Mouse (Mus musculus) liver, adult (tissue): Measurements from ENCODE around the gene Nup155.

ENCODE experiments used
- GATA4 ChIP-seq: IDR thresholded peaks from 2 replicates; pipeline ENCODE4 v1.6.1; 2014; ENCODE audit warnings: mild to moderate bottlenecking, low read length; ENCODE audit not compliant: insufficient replicate concordance

Nup155 gene

DNA sequence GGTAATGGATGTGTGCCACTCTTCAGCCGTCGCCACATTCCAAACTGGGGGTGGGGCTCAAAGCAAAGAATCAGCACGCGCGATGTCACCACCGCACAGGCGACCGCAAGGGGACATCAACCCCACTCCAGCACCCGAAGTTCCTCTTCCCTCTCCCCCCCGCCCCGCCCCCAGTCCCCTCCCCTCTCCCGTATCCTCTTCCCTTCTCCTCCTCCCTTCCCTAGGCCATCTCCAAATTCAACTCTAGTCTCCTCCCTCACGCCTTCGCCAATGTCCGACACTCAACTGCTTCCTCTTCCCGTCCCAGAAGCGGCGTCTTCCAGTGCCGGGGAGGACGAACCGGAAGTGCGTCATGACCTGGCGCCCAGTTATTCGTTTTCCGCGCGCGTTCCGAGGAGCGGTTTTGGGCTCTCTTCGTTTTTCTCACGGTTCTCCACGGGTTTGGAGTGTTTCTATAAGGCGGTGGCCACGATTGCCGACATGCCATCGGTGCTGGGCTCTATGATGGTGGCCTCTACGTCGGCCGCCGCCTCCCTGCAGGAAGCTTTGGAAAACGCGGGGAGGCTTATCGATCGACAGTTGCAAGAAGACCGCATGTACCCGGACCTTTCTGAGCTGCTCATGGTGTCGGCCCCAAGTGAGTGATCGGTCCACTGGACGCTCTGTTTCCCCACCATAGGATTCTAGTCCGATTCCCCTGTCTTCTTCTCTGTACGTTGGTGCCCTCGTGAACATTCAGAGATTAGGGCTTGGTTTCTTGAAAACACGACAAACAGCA, at the start of gene Nup155:
Nup155 (plus strand) TSS at position 308 of the 778 bp plus-strand sequence.
- no peak; the same call in 1 of the 2 replicates for TF ChIP-seq GATA4

DNA sequence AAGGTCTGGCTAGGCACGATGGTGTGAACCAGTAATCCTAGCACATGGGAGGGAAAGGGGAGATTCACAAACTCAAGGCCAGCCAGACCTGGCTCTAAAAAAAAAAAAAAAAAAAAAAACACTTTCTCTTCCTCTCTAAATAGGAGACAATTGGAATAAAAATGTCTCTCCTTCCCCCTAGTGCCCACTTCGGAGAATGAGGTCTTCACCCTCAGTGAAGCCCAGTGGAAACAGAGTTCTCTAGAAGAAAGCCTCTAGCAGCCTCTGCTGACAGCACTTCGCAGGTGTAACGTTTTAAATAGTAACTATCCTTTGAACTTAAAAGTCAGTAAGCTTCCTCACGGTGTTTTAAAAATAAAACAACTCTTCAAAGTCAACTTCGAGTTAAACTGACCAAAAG, 43.9 kb upstream of the Nup155 start:
- no peak for TF ChIP-seq GATA4

DNA sequence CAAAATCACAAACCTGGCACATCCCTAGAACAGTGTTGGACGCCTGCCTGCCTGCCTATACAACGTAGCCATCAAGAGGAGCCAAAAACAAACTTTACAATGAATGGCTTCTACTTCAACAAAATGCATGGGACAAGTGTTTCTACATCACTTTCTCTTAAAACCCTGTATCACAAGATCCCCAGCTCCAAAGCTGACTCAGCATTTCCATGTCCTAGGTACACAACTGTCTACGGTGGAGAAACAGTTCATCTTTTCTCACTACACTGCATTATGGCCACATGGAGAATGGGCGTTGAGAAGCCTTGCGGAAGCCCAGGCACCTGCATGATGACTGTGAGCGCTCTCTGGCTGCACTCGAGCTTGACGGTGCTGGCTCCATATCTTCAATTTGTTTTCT, 26.9 kb upstream of the Nup155 start:
- TF ChIP-seq GATA4 = no peak

DNA sequence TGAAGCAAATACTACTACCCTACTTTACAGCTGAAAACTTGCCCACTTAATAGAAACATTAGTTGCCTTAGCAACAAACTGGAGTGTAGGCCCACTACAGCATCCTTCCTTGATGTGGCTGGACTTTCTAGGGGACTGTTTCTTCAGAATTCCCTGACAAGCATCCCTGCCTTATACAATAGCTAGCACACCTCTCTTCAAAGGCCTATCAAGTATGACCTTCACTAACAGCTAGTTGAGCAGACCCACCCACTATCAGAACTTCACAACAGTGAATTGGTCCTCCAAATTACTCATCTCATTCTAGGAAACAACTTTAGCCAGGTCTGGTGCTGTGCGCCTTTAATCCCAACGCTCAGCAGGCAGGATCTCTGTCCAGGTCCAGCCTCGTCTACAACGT, 21.8 kb upstream of the Nup155 start:
- no peak for TF ChIP-seq GATA4

DNA sequence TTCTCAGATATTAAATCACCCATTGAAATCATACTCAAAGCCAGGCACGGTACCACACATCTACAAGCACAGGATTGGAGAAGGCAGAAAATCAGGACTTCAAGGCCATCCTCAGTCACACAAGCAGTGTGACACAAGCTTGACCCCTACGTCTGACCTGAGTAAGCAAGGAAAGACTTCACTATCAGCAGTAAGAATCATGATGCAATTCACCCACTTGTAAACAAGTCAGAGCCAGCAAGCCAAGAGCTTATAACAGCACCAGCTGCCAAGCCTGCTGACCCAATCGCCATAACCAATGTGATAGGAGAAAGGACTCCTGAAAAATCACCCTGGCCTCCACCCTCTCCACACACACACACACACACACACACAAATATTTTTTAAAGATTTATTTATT, 20.4 kb upstream of the Nup155 start:
- peak; percentile 55; the same call in 1 of the 2 replicates for TF ChIP-seq GATA4

DNA sequence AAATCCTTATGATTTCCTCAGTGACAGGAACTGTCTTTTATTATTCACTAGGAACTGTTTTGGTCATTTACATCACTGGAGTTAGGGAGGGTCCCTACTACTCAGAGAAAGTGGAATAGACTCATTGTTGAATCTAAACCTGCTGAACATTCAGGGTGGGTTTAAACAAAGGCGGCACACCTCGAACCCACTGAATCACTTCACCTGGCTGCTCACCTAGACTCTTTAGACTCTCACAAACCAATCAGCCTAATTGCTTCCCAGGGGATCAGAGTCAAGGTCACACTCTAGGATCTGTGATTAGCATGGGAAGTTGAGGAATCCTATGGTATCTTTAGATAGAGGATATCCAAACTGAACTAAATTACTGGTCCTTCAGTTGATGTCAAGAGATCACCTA, 18.4 kb upstream of the Nup155 start:
- no peak for TF ChIP-seq GATA4

DNA sequence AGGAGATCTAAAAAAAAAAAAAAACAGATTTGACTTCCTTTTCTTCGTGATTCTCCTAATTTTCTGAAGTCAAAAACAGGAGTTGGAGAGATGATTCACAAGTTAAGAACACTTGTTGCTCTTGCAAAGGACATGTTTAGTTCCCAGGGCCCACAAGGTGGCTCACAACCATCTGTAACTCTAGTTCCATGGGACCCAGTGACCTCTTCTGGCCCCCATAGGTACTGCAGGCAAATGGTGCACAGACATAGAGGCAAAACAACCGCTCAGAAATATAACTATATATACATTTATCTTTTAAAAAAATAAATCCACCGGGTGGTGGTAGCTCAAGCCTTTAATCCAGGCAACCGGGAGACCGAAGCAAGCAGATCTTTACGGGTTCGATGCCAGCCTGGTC, 11.2 kb upstream of the Nup155 start:
- TF ChIP-seq GATA4 = no peak

DNA sequence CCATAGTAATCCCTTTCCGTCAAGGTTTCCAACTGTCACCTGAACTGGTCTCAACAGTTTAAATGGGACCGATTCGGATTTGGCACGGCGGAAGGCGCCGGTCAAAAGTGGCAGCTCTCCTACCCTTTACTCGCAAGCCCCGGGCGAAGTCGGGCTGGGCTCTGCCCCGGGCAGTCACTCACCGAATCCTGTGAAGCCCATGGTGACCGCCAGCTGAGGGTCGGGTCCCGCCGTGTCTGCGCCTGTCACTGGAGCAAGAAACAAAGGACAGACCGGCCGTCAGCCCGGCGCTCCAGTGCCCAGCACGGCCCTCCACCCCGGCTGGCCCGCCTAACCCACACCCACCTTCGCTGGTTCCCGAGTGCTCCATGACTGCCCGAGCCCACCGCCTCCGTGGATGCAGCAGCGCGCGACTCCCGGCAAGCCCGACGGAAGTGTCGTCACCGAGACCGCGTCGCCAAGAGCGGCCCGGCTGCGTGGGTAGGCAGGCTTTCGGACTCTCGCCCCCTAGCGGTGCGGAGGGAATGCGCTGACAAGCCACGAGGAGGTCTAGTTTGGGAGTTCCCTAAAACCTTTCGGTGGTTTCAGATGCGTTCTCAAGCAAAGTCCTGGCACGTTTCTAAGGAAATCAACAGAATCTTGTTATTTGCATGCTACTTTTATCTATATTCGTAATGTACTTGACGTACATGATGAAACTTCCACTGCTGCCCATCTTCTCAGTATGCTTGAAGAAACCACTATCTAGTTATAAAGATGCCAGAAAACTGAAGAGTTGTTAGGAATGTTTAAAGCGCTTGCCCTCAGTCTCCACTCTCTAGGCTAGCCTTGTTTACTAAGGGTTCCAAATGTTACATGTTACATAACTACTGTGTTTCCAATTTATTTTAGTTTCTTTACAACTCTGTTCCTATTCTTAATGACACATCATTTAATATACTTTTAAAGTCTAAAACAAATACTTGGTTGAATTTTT, 10.0 kb upstream of the Nup155 start, which contains the start of gene Wdr70:
Wdr70 (minus strand) TSS at position 436 of the 976 bp plus-strand sequence.
- TF ChIP-seq GATA4 = peak; percentile 39; the same call in 1 of the 2 replicates

DNA sequence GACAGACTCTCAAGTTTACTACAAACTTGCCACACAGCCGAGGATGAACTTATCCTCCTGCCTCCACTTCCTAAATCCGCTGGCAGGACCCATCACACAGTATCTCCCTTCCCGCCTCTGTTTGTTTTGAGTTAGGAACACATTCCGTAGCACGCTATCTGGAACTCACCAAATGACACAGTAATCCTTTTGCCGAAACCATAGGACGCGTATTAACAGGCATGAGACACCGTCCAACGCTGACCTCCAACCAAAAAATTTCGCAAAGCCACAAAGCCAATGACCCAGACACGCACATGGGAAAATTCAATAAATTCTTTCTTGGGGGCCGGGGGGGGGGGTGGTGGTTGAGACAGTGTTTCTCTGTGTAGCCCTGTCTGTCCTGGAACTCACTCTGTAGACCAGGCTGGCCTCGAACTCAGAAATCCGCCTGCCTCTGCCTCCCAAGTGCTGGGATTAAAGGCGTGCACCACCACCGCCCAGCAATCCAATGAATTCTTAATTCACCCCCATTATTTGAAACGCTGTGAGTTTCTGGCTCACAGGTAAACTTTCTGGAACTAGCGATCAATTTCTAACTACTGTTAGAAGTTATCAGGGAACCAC, 610 bp upstream of the Nup155 start:
- TF ChIP-seq GATA4 = no peak

DNA sequence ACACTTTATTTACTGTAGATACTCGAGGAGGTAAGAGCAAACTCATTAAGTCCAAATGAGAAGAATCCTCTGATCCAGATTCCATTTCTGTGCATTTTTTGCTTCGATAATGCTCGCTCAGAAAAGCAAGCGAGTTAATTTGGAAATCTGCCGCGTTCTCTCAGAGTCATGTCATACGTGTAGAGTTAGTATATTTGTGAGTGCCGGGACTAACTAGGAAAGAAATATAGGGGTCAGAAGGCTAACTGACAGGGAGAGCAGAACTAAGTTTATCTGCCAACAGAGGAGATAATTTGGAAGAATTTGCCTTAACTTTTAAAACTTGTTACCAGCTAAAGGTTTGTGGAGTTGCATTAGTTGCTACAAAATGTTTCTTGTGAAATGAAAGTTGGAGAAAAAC, 709 bp downstream of the Nup155 start:
- TF ChIP-seq GATA4 = no peak

DNA sequence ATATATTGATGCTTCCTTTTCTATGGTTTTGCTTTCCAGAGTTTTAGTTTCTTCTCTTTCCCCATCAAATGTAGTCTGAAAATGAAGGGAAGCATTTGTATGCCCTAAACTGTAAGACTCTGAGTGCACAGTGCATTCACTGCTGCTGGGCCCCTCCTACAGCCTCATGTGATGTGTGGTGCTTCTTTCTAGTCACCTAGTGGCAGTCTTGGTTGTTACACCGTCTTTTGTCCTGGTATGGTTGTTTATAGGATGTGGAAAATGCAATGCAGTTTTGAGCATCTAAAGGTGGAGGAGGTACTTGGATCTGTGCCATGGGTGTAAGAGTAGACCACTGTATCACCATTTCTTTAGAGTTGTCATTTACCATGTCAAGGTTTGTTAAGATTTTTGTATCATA, 20.2 kb downstream of the Nup155 start:
- no peak for TF ChIP-seq GATA4

DNA sequence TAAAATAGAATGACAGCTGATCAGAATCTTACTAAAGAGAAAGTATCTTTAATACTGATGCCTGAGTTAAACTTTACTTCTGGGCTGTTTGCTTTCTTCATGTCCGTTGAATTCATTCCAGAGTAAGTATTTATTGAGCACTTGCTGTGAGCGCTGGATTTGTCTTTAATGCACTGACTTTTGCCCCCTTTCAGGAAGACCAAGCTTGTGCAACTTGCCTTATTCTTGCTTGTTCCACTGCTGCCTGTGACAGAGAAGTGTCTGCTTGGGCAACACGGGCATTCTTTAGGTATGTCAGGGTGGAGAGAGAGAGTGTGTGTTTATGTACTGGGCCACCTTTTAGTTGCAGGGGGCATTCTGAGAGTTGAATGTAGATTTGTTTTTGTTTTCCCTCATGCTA, 22.2 kb downstream of the Nup155 start:
- TF ChIP-seq GATA4 = no peak

DNA sequence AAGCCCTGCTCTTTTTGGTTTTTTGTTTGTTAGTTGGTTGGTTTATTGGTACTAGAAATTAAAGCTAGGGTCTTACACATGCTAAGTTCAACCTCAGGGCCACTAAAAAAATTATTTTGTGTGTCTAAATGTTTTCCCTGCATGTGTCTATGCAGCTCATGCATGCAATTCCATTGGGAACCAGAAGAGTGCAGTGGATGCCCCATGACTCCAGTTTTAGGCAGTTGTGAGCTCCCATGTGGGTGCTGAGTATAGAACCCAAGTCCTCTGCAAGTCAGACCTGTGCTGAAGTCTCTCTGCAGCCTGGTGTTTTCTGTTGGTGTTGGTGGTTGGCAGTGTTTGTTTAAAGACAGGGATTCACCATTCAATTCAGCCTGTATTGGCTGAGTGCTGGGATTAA, 22.7 kb downstream of the Nup155 start:
- TF ChIP-seq GATA4 = no peak

DNA sequence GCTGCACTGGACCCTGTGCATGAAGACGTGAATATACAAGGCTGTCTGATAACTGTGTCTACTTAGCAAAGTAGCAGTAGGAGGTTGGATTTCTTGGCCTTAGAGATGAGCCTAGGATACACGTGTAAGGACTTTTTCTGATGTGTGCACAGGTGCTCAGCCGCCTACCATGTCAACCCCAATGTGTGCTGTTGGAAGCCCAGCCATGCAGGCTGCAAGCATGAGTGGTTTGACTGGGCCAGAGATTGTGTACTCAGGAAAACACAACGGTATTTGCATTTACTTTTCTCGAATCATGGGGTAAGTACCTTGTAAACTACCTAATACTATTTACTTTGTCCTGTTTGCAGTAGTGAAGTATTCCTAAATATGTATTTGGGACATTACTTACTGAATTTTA, 26.5 kb downstream of the Nup155 start:
- no peak for TF ChIP-seq GATA4

DNA sequence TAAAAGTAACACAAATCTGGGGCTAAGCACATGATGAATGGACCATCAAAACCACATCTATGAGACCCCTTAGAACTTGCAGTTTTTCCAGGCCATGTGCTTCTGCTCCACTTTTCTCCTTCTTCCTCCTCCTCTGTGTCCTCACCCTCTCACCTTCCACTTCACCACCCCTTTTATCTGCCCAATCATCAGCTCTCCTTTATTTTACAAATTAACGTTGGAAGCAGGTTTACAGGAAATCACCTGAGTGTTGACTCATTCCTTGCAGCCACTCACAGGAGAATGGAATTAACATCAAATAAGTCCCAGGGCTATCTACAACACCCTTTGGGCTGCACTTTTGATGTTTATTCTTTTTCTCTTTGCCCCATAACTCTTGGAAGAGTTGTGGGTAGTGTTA, 52.8 kb downstream of the Nup155 start:
- TF ChIP-seq GATA4 = no peak
